Mouse (Mus musculus): ENCODE results near the gene Sec14l4. TPM values are rescaled to one million over a fixed set of nuclear protein-coding genes. Genes with fewer than 3 reads are reported as not detected.

The Sec14l4 gene
- total RNA-seq, 1 experiment from 2014 or later: not detected

- ATAC-seq (replicated peaks in 1 of 2; ENCODE audit: insufficient read depth in 1 of 2, low FRiP score in 2 of 2, low TSS enrichment in 1 of 2, low read depth in 1 of 2, poor library complexity in 2 of 2, severe bottlenecking in 2 of 2): peak; percentile 82 to 96
Observed at GRCm38 (mm10) chr11:4096054-4096984, 65.1 kb downstream of the Sec14l4 start.

- ATAC-seq (replicated peaks in 1 of 2; ENCODE audit: insufficient read depth in 1 of 2, low FRiP score in 2 of 2, low TSS enrichment in 1 of 2, low read depth in 1 of 2, poor library complexity in 2 of 2, severe bottlenecking in 2 of 2): no peak
Observed at GRCm38 (mm10) chr11:4097091-4097621, 65.9 kb downstream of the Sec14l4 start.

Other genes with a start within 250 kb of the Sec14l4 start
- 0.81 TPM in 1 of 2 replicates, not detected in the other for gene Osbp2, start 167.6 kb upstream of the Sec14l4 start, total RNA-seq (2017)
- 0.31 TPM in 1 of 2 replicates, not detected in the other for gene 4921536K21Rik, start 136.4 kb upstream of the Sec14l4 start, total RNA-seq (2017)
- gene Dusp18, start 136.2 kb upstream of the Sec14l4 start, total RNA-seq (2017): 0.79 and 1.3 TPM in 2 replicates
- gene Slc35e4, start 116.8 kb upstream of the Sec14l4 start, total RNA-seq (2017): 3.3 and 4.1 TPM in 2 replicates
- gene Tcn2, start 99.3 kb upstream of the Sec14l4 start, total RNA-seq (2017): 15.0 and 21.2 TPM in 2 replicates
- 117 and 128 TPM in 2 replicates for gene Pes1, start 67.5 kb upstream of the Sec14l4 start, total RNA-seq (2017)
- gene 4930556J24Rik, start 54.7 kb upstream of the Sec14l4 start, total RNA-seq (2017): not detected in 2 replicates
- 0.38 and 2.2 TPM in 2 replicates for gene Gal3st1, start 47.8 kb upstream of the Sec14l4 start, total RNA-seq (2017)
- not detected in 2 replicates for gene Sec14l3, start 33.4 kb downstream of the Sec14l4 start, total RNA-seq (2017)
- gene Mtfp1, start 64.0 kb downstream of the Sec14l4 start, total RNA-seq (2017): 5.5 and 15.3 TPM in 2 replicates
- gene Sec14l2, start 92.0 kb downstream of the Sec14l4 start, total RNA-seq (2017): 3.1 and 5.9 TPM in 2 replicates
- 13.8 and 28.8 TPM in 2 replicates for gene Rnf215, start 103.7 kb downstream of the Sec14l4 start, total RNA-seq (2017)
- 1.6 and 2.8 TPM in 2 replicates for gene Ccdc157, start 128.8 kb downstream of the Sec14l4 start, total RNA-seq (2017)
- gene Sf3a1, start 128.9 kb downstream of the Sec14l4 start, total RNA-seq (2017): 34.0 and 48.0 TPM in 2 replicates
- 9.6 and 13.6 TPM in 2 replicates for gene Tbc1d10a, start 155.3 kb downstream of the Sec14l4 start, total RNA-seq (2017)
- gene Castor1, start 186.8 kb downstream of the Sec14l4 start, total RNA-seq (2017): 1.9 TPM in 2 replicates
- 20.2 and 22.8 TPM in 2 replicates for gene Osm, start 205.0 kb downstream of the Sec14l4 start, total RNA-seq (2017)
- gene Lif, start 226.1 kb downstream of the Sec14l4 start, total RNA-seq (2017): 19.3 and 22.7 TPM in 2 replicates